Mouse (Mus musculus) midbrain, embryonic 11.5 days (tissue): ENCODE measurements around the gene 4933434E20Rik. TPM values are rescaled to one million over a fixed set of nuclear protein-coding genes. Genes with fewer than 3 reads are reported as not detected.

Experiments
- ATAC-seq: fragments of 200-750 bp; cut with Nextera tagmentation; 2 replicates; pipeline ENCODE4 v1.8.0; 2017; ENCODE audit warnings: moderate TSS enrichment, moderate library complexity; ENCODE audit not compliant: low FRiP score
- DNase-seq: peaks from one replicate; pipeline ENCODE4 v3.0.0; 2015; ENCODE audit warnings: low spot score; ENCODE audit errors: missing footprints
- H3K27ac ChIP-seq: fragments of 300-500 bp; sonication (generic); 2 replicates; pipeline ENCODE4 v1.5.1; 2014; ENCODE audit warnings: low read depth, low read length
- H3K27me3 ChIP-seq: fragments of 300-500 bp; sonication (generic); 2 replicates; pipeline ENCODE4 v1.6.1; 2014; ENCODE audit warnings: mild to moderate bottlenecking, low read length, moderate library complexity, mixed read lengths; ENCODE audit not compliant: control insufficient read depth, insufficient read depth
- H3K36me3 ChIP-seq: fragments of 300-500 bp; sonication (generic); 2 replicates; pipeline ENCODE4 v1.6.1; 2014; ENCODE audit warnings: mild to moderate bottlenecking, low read length, moderate library complexity, mixed read lengths; ENCODE audit not compliant: control insufficient read depth, insufficient read depth
- H3K4me1 ChIP-seq: fragments of 300-500 bp; sonication (generic); 2 replicates; pipeline ENCODE4 v1.6.1; 2014; ENCODE audit warnings: low read length; ENCODE audit not compliant: control insufficient read depth, insufficient read depth
- H3K4me2 ChIP-seq: fragments of 300-500 bp; sonication (generic); 2 replicates; pipeline ENCODE4 v1.6.1; 2014; ENCODE audit warnings: mild to moderate bottlenecking, moderate library complexity
- H3K4me3 ChIP-seq: fragments of 300-500 bp; sonication (generic); 2 replicates; pipeline ENCODE4 v1.5.1; 2014; ENCODE audit warnings: low read depth, low read length
- H3K9ac ChIP-seq: fragments of 300-500 bp; sonication (generic); 2 replicates; pipeline ENCODE4 v1.6.1; 2014; ENCODE audit warnings: low read length
- H3K9me3 ChIP-seq: fragments of 300-500 bp; sonication (generic); 2 replicates; pipeline ENCODE4 v1.6.1; 2016; ENCODE audit warnings: low read length; ENCODE audit not compliant: control insufficient read depth
- WGBS: fragments of 180-500 bp; shearing (Covaris S2); extraction: QIAGEN DNeasy Blood & Tissue Kit; methylation state at CpG from one replicate; pipeline ENCODE4 v1.1.7; 2014; 5-methylcytosine and 5-hydroxymethylcytosine counted together
- polyA plus RNA-seq: library from polyadenylated mRNA; unstranded; fragments of >200 nt; fragmentation: Nextera tagmentation; extraction: Ambion mirVana; gene quantifications from 2 replicates; pipeline ENCODE4 v1.2.1, GENCODE M21; 2014

The 4933434E20Rik gene
- polyA plus RNA-seq, 1 experiment from 2014 or later: 207 TPM

GRCm38 (mm10) chr3:90079133-90079762, 27.8 kb downstream of the 4933434E20Rik start:
- Histone ChIP-seq H3K4me1 (peaks cover 36% of the 10 kb centered on the region), H3K9ac (peak overlapping the region; percentile 76), H3K4me3 (peak overlapping the region; percentile 74), H3K4me2 (peak overlapping the region; percentile 91), H3K27me3 (no peaks in the 10 kb centered on the region), H3K27ac (peak overlapping the region; percentile 87), H3K36me3 (no peaks in the 10 kb centered on the region), H3K9me3 (no peaks in the 10 kb centered on the region)
- WGBS: under 1% methylated on average over 33 of the region's 33 CpGs
- peak; percentile 98 for DNase-seq
- peak; percentile 98 for ATAC-seq

DNA sequence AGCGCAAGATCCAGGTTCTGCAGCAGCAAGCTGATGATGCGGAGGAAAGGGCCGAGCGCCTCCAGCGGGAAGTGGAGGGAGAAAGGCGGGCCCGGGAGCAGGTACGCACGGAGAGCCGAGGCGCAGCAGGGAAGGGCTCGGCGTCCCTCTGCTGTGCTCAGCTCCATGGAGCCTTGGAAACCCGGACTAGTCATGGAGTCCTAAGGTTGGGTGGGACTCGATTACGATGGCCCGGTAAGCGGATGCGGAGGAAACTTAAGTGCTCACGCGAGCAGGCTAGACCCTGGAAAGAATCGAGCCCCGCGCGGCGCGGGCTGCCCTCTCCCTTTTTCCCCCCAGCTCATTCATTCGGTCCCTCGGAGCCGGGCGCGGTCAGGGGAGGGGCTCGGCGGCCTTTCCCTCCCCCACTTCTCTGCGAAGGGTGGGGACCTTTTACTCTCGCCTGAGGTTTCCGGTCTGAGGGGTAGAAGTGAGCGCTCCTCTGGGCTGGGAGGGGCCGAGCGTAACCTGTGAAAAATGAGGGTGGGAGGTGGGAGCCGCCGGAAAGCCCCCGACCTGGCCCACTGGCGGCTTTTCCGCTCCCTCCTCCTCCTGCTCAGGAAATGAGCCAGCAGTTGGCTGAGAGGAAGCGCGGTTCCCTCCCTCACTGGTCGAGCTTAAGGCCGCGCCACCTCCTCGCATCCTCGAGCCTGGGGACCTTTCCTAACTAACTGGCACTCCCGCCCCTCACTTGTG, 28.5 kb downstream of the 4933434E20Rik start:
- Histone ChIP-seq H3K36me3 (no peaks in the 10 kb centered on the region), H3K27ac (peak overlapping the region; percentile 87), H3K4me3 (peak overlapping the region; percentile 74), H3K9me3 (no peaks in the 10 kb centered on the region), H3K9ac (peak overlapping the region; percentile 76), H3K4me2 (peak overlapping the region; percentile 91), H3K27me3 (no peaks in the 10 kb centered on the region), H3K4me1 (peaks cover 36% of the 10 kb centered on the region)
- DNase-seq: peak; percentile 94
- peak; percentile 68 for ATAC-seq
- under 1% methylated on average over 53 of the region's 53 CpGs for WGBS

DNA sequence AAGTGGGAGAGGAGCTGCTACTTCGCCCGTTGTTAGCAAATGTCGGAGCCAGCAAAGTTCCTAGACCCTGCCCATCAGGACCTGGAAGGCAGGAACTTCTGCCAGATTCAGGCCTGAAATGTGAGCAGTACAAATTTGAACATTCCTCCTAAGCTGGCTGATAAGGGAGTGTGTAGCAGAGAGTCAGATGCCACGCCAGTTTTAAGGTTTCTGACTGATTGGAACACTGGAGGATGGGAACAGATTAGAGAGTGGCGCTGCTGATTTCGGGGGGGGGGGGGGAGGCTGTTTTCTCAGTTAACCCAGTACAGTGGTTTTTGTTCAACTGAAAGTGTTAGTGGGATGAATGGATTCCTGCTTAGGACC, 29.0 kb downstream of the 4933434E20Rik start:
- Histone ChIP-seq H3K4me3 (peak overlapping the region; percentile 74), H3K4me1 (peaks cover 36% of the 10 kb centered on the region), H3K4me2 (peak overlapping the region; percentile 91), H3K9ac (peak overlapping the region; percentile 76), H3K27ac (peak overlapping the region; percentile 87; the same call in 1 of the 2 replicates), H3K27me3 (no peaks in the 10 kb centered on the region), H3K9me3 (no peaks in the 10 kb centered on the region), H3K36me3 (no peaks in the 10 kb centered on the region)
- ATAC-seq: no peak
- DNase-seq: no peak
- WGBS: 0% methylated on average over 6 of the region's 6 CpGs

DNA sequence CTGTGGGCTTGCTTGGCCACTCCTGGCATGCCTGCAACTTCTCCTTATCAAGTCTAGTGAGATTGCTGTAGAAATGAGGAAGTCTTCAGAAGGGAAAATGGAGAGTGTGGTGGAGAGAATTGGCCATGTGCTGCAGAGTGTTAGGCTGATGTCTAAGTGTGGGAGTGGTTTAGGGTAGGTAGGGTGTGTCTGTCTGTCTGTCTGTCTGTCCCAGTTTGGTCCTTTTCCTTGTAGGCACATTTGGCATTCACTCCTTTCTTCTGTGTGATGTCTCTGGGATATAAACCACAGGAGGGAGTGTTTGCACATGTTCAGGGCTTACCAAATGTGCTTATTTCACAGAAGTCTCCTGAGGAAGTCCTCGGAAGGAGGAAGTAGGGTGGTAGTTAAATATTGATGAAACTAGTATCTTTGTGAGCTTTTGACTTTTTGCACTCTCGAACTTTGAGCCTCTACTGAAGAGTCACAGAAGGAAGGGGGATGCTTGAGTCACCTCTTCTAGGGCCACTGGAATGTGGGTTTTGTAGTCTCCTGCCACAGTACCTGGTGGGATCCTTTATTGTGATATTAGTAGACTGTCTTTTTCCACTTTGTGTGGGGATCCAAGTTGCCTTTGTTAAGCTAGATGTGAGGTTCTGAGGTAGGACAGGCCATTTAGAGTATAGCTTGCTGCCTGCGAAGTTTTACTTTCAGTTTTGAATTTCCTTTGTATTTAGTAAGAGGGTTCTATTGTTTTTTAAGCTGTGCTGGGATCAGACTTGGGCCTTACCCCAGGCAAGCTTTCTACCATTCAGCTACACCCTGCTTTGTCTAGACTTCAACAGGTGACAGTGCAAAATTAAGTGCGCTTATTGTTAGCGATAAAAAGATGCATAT, 30.2 kb downstream of the 4933434E20Rik start:
- 86% methylated on average over 5 of the region's 5 CpGs for WGBS
- peaks cover 36% of the 10 kb centered on the region for H3K4me1 ChIP-seq

DNA sequence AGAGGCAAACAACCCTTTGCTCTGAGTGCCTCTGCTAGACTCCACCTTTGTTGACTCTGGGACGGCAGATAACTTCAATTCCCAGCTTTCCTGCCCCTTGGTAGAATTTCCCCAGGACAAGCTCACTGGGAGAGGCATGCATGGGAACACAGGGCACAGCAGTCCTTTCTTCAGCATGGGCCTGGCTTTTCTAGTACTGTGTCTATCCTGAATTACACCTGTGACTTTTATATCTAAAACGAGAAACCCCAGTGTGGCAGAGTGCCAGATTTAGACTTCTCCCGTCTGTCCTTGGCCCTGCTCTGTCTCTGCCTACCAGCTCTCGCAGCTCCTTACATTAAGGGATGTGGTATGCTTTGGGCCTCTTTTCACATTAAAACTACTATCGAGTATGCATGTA, 31.6 kb downstream of the 4933434E20Rik start:
- no peaks in the 10 kb centered on the region for H3K27me3 ChIP-seq
- WGBS: 73% methylated on average over 5 of the region's 5 CpGs
- H3K27ac ChIP-seq: no peak overlapping the region
- no peaks in the 10 kb centered on the region for H3K36me3 ChIP-seq
- peak overlapping the region; percentile 10; the same call in 1 of the 2 replicates for H3K9ac ChIP-seq
- no peak overlapping the region for H3K4me2 ChIP-seq
- no peak overlapping the region for H3K4me3 ChIP-seq
- H3K9me3 ChIP-seq: no peaks in the 10 kb centered on the region
- ATAC-seq: no peak
- no peak for DNase-seq
- peaks cover 29% of the 10 kb centered on the region for H3K4me1 ChIP-seq

More for the DNA sequence above, 30.2 kb downstream of the 4933434E20Rik start:
- ATAC-seq (no peak), DNase-seq (no peak)
- Histone ChIP-seq H3K9me3 (no peaks in the 10 kb centered on the region), H3K4me2 (peak overlapping the region; percentile 91), H3K9ac (no peak overlapping the region; the same call in 1 of the 2 replicates), H3K27ac (no peak overlapping the region), H3K4me3 (peak overlapping the region; percentile 11; the same call in 1 of the 2 replicates), H3K27me3 (no peaks in the 10 kb centered on the region), H3K36me3 (no peaks in the 10 kb centered on the region)

GRCm38 (mm10) chr3:90083698-90084324, 32.4 kb downstream of the 4933434E20Rik start:
- DNase-seq (no peak), ATAC-seq (no peak)
- Histone ChIP-seq H3K27ac (0 out of 2 replicates have a peak overlapping the region, but pooled peaks have one; percentile 9), H3K9me3 (no peaks in the 10 kb centered on the region), H3K4me2 (no peak overlapping the region), H3K4me1 (peaks cover 26% of the 10 kb centered on the region), H3K36me3 (peaks cover 5% of the 10 kb centered on the region; the same call in 1 of the 2 replicates), H3K4me3 (no peak overlapping the region), H3K27me3 (no peaks in the 10 kb centered on the region), H3K9ac (no peak overlapping the region)
- WGBS: 57% methylated on average over 3 of the region's 3 CpGs

DNA sequence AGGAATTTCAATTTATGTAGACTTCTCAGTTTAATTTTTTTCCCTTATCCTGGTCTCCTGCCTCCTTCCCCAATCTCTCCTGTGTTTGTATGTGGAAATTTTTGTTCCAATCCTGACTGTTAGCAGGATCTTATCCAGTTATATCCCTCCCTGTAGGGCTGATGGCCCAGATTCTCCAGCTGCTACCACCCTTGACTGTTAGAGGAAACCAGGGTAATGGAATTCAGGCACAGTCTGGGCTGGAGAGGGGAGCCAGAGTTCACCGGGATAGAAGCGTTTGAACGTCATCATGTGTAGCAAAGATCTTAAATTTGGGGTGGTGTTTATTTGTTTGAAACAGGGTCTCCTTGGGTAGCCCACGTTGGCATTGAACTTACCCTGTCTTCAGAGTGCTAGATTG, 33.4 kb downstream of the 4933434E20Rik start:
- Histone ChIP-seq H3K9me3 (no peaks in the 10 kb centered on the region), H3K4me1 (peaks cover 23% of the 10 kb centered on the region), H3K27ac (no peak overlapping the region)

DNA sequence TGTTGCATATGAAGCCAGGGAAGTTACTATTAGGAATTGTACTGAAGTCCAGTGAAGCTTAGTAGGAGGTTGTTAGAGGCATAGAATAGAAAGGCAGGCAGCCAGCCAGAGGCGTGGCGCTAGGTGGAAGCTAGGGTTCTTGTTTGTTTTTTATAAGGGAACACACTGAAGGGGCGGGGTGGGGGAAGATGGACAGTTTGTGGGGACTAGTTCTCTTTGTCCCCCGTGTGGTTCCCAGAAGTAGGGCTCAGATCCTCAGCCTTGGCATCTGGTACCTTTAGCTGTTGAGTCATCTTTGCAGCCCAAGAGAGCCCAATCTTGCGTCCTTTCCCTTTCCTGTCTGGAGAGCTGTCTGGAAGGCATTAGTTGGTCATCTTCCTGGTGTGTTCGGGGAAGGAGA, 33.8 kb downstream of the 4933434E20Rik start:
- H3K4me3 ChIP-seq: no peak overlapping the region
- H3K27me3 ChIP-seq: no peaks in the 10 kb centered on the region
- no peak for ATAC-seq
- no peak overlapping the region for H3K4me2 ChIP-seq
- H3K9me3 ChIP-seq: no peaks in the 10 kb centered on the region
- peaks cover 23% of the 10 kb centered on the region for H3K4me1 ChIP-seq
- no peak overlapping the region for H3K27ac ChIP-seq
- 90% methylated on average over 6 of the region's 6 CpGs for WGBS
- H3K36me3 ChIP-seq: peaks cover 11% of the 10 kb centered on the region; the same call in 1 of the 2 replicates
- no peak overlapping the region for H3K9ac ChIP-seq
- DNase-seq: no peak

More for the DNA sequence above, 33.4 kb downstream of the 4933434E20Rik start:
- H3K4me2 ChIP-seq: no peak overlapping the region
- H3K4me3 ChIP-seq: no peak overlapping the region
- no peaks in the 10 kb centered on the region for H3K27me3 ChIP-seq
- ATAC-seq (no peak), DNase-seq (no peak)
- H3K9ac ChIP-seq: no peak overlapping the region
- WGBS: 87% methylated on average over 4 of the region's 4 CpGs
- H3K36me3 ChIP-seq: peaks cover 6% of the 10 kb centered on the region; the same call in 1 of the 2 replicates
